Mouse (Mus musculus) erythroblast, embryonic 14.5 days (primary cell): Measurements from ENCODE around the gene Gpc6. TPM values are rescaled to one million over a fixed set of nuclear protein-coding genes. Genes with fewer than 3 reads are reported as not detected.

Source experiments
- H3K27me3 ChIP-seq: 2 replicates; pipeline ENCODE4 v1.6.1; 2012; ENCODE audit warnings: inconsistent platforms; ENCODE audit not compliant: control insufficient read depth
- H3K36me3 ChIP-seq: 2 replicates; pipeline ENCODE4 v1.6.1; 2012; ENCODE audit warnings: mild to moderate bottlenecking, inconsistent platforms; ENCODE audit not compliant: control insufficient read depth
- H3K4me1 ChIP-seq: 2 replicates; pipeline ENCODE4 v1.6.1; 2012; ENCODE audit warnings: inconsistent platforms; ENCODE audit not compliant: control insufficient read depth
- H3K4me3 ChIP-seq: replicated peaks from 2 replicates; pipeline ENCODE3; 2012; ENCODE audit warnings: moderate library complexity, mild to moderate bottlenecking, inconsistent platforms
- H3K9me3 ChIP-seq: 2 replicates; pipeline ENCODE4 v1.6.1; 2012; ENCODE audit warnings: low read length, inconsistent platforms, mixed read lengths; ENCODE audit not compliant: control insufficient read depth
- GATA1 ChIP-seq: IDR thresholded peaks from 2 replicates; pipeline ENCODE4 v1.6.1; 2012; ENCODE audit warnings: low read length, inconsistent platforms, mixed read lengths
- TAL1 ChIP-seq: IDR thresholded peaks from 3 replicates; pipeline ENCODE4 v1.6.1; 2012; ENCODE audit warnings: low read length, inconsistent platforms, mixed read lengths
- polyA plus RNA-seq: library from polyadenylated mRNA; stranded (reverse); fragments of >175 nt; gene quantifications from 2 replicates; pipeline ENCODE4 v1.2.3, GENCODE M21; 2012

Gpc6 gene
- polyA plus RNA-seq, 1 experiment, result not detected

DNA sequence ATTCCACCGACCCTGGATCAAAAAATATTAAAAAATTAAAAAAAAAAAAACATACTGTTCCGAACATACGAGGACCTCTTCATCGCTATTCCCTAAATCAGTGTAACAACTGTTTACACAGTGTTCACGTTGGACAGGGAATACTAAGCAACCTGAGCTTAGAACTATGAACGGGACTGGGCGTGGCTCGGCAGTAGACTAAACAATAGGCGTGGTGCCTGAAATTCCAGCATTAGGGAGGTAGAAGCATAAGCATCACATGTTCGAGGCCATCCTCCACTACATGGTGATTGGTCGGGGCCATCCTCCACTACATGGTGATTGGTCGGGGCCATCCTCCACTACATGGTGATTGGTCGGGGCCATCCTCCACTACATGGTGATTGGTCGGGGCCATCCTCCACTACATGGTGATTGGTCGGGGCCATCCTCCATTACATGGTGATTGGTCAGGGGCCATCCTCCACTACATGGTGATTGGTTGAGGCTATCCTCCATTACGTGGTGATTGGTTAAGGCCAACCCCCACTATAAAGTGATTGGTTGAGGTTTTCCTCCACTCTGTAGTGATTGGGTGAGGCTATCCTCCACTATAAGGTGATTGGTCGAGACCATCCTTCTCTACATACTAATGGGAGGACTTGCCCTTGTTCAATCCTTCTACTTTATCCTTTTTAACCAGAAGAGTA, 1007.2 kb downstream of the Gpc6 start:
- Histone ChIP-seq H3K4me1 (no peaks in the 10 kb centered on the region), H3K27me3 (no peaks in the 10 kb centered on the region), H3K9me3 (peaks cover 26% of the 10 kb centered on the region), H3K4me3 (no peak overlapping the region), H3K36me3 (no peaks in the 10 kb centered on the region)
- TF ChIP-seq GATA1 (no peak), TAL1 (no peak)

DNA sequence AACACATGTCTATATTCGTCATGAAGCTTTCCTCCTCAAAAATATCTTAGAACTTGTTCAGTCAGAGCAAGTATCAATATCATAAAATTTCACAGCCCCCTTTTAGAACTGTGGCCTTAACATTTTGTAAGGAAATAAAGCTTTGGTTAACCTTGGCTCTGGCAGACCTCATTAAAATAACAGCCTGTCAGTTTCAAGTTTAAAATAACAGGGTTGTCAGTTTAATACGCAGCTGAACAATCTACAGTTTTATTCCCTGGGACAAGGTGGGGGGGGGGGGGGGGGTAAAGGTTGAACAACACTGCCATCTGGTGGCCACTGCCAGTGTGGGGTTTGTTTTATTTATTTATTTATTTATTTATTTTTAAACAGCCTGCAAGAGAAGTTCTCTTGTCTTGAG, 1013.4 kb downstream of the Gpc6 start:
- Histone ChIP-seq H3K27me3 (no peaks in the 10 kb centered on the region), H3K4me1 (no peaks in the 10 kb centered on the region), H3K4me3 (no peak overlapping the region), H3K9me3 (peaks cover 7% of the 10 kb centered on the region), H3K36me3 (no peaks in the 10 kb centered on the region)
- TF ChIP-seq GATA1 (no peak), TAL1 (no peak)

DNA sequence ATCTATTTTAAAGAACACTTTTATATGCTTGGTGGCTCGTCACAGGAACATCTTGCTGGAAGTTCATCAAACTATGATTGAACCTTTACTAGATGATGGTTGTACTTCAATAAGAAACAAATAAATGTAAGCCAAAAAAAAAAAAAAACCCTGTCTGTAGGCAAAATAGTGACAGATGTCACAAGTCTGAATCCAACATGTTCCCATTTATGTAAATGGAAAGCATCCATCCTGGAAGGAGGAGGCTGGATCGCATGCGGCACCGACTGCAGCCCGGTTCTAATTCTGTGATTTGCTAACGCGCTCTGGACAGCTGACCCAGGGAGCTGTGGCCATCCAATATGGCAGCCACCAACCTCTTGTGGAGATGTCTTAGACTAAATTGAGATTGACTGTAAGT, 1014.4 kb downstream of the Gpc6 start:
- Histone ChIP-seq H3K4me3 (no peak overlapping the region), H3K27me3 (no peaks in the 10 kb centered on the region), H3K36me3 (no peaks in the 10 kb centered on the region), H3K9me3 (peaks cover 6% of the 10 kb centered on the region), H3K4me1 (no peaks in the 10 kb centered on the region)
- TF ChIP-seq GATA1 (no peak), TAL1 (no peak)

DNA sequence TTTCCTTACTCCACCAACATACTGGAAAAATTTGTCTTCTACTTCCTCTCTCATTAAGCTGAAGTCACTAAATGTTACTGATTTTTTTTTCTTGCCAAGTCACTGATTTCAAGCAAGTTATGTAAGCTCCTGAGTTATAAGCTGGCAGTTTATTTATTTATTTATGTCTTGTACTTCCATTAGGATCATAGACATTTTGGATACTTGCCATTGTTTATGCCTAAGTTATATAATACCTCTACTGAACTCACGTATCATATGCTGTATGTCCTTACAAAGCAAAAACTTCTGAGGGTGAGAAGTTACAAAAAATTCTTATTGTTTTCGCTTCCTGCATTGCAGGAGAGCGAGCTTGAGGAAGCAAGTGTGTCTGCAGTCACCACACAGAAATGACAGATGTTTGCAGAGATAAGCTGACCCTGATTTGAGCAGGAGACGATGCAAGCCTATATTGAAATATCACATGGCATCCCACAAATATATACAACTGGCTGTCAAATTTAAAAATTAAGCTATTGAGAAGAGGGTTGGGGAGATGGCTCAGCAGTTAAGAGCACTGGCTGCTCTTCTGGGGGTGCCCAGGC, 1020.9 kb downstream of the Gpc6 start:
- Histone ChIP-seq H3K27me3 (no peaks in the 10 kb centered on the region), H3K4me3 (no peak overlapping the region), H3K4me1 (no peaks in the 10 kb centered on the region), H3K9me3 (peaks cover 42% of the 10 kb centered on the region), H3K36me3 (no peaks in the 10 kb centered on the region)
- TF ChIP-seq GATA1 (no peak), TAL1 (no peak)

DNA sequence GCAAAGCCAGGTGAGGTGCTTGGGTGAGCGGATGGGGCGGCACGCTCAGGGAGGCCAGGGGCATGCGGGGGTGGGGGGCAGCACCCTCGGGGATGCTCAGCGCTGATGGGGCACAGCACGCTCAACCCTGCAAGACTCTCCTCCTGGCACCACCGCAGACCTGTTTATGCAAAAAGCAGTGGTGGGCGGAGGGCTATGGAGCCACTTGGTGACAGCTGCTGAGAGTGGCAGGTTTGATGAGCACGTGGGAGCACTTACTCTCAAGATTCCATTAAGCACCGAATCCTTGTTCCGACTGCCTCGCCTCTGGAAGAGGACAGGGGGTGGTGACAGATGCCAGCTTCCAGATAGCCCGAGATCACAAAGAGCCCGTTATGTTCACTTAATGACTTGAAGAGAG, 1026.2 kb downstream of the Gpc6 start:
- no peaks in the 10 kb centered on the region for H3K36me3 ChIP-seq
- no peak for TF ChIP-seq GATA1
- no peak for TF ChIP-seq TAL1
- H3K4me3 ChIP-seq, result no peak overlapping the region
- no peaks in the 10 kb centered on the region for H3K27me3 ChIP-seq
- no peaks in the 10 kb centered on the region for H3K4me1 ChIP-seq
- peaks cover 48% of the 10 kb centered on the region for H3K9me3 ChIP-seq

DNA sequence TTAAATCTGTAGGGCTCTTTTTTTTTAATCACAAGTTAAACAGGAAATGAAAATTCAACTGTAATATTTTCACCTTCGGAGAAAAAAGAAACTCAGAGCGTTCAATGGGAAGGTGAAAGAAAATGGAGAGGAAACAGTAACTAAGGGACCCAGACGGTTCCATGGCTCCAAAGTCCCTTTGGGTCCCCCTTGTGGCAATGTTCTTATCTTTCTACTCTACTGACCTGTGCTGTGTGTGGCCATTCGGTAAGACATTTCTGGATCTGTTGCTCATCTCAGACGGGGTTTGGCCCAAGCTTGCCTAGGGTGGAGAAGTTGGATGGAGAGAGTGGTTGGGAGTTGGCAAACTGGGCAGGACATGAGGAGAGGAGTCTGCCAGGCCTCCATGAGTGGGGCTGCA, 1026.6 kb downstream of the Gpc6 start:
- no peaks in the 10 kb centered on the region for H3K27me3 ChIP-seq
- no peaks in the 10 kb centered on the region for H3K36me3 ChIP-seq
- no peak overlapping the region for H3K4me3 ChIP-seq
- peaks cover 47% of the 10 kb centered on the region for H3K9me3 ChIP-seq
- no peaks in the 10 kb centered on the region for H3K4me1 ChIP-seq
- TF ChIP-seq GATA1, result no peak
- no peak for TF ChIP-seq TAL1

DNA sequence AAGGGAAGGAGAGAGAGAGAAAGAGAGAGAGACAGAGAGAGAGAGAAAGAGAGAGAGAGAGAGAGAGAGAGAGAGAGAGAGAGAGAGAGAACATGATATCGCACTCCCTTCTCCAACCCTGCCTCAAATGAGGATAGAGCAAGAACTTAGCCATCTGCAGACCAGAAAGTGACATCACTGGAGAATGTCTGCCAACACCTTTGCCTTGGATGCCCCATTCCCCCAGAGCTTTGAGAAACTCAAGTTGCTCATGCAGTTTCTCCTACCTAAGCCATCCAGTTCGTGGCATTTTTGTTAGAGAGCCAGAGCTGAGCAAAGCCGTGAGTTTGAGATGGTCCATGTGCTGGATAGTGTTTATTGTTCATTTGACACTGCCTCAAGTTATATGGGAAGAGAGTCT, 1030.9 kb downstream of the Gpc6 start:
- Histone ChIP-seq H3K4me1 (no peaks in the 10 kb centered on the region), H3K9me3 (peaks cover 26% of the 10 kb centered on the region), H3K4me3 (no peak overlapping the region), H3K36me3 (no peaks in the 10 kb centered on the region), H3K27me3 (no peaks in the 10 kb centered on the region)
- TF ChIP-seq TAL1 (no peak), GATA1 (no peak)

DNA sequence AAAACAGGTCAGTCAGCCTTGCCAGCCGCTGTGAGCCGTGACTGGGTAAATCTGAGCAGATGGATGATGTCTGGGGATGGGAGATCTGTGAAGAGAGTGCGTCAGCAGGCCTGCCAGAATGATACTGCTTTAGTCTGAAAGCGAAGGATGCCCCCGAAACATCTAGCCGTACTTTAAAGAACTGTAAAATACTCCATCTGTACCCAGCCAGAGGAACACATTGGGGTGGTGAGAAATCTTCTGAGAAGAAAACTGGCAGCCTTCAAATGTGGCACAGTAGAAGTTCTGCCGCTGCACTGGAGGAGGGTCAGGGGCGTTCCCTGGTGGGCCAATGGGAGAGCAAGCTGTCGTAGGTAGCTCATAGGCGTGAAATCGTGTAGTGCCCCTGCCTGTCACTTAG, 1033.3 kb downstream of the Gpc6 start:
- Histone ChIP-seq H3K27me3 (no peaks in the 10 kb centered on the region), H3K36me3 (no peaks in the 10 kb centered on the region), H3K4me1 (no peaks in the 10 kb centered on the region), H3K9me3 (peaks cover 19% of the 10 kb centered on the region), H3K4me3 (no peak overlapping the region)
- TF ChIP-seq TAL1, result no peak
- TF ChIP-seq GATA1, result no peak

DNA sequence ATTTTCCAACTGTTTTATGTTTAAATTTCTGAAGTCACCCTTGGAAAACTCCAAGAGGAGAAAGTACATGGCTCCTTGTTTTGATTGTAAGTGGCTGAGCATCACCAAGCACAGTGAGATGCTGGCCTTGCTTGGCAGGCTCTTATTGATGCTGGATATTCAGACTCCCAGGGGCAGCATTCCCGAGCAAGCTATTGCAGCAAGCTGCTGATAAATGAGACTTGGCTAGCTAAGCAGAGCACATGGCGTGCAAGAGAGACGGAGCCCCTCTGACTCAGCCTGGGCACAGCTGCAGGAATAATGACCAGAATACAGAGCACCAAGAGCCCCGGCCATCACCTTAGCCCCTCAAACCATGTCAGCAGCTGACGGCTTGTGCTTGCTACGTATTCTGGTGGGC, 1036.2 kb downstream of the Gpc6 start:
- H3K4me1 ChIP-seq, result no peaks in the 10 kb centered on the region
- peaks cover 19% of the 10 kb centered on the region for H3K9me3 ChIP-seq
- H3K36me3 ChIP-seq, result no peaks in the 10 kb centered on the region
- no peak overlapping the region for H3K4me3 ChIP-seq
- H3K27me3 ChIP-seq, result no peaks in the 10 kb centered on the region
- TF ChIP-seq GATA1 (no peak), TAL1 (no peak)
